Mouse (Mus musculus): ENCODE results near the gene Asic2. TPM values are rescaled to one million over a fixed set of nuclear protein-coding genes. Genes with fewer than 3 reads are reported as not detected.

The Asic2 gene
- polyA plus RNA-seq, 1 experiment from 2014 or later = 12.4 TPM

- DNase-seq (ENCODE audit: low spot score) (no peak), ATAC-seq (ENCODE audit: low FRiP score) (no peak)
These were observed 911.5 kb downstream of the Asic2 start for GRCm38 (mm10) chr11:81056776-81057175.

GRCm38 (mm10) chr11:81055446-81056145, 912.7 kb downstream of the Asic2 start:
- H3K36me3 ChIP-seq (replicated peaks; ENCODE audit: control insufficient read depth, insufficient read depth) = no peaks in the 10 kb centered on the region
- ATAC-seq (ENCODE audit: low FRiP score) = no peak
- H3K4me3 ChIP-seq (replicated peaks; ENCODE audit: low read length) = no peak overlapping the region
- no peak overlapping the region for H3K4me2 ChIP-seq (replicated peaks)
- 63% methylated on average over 12 of the region's 12 CpGs for WGBS
- H3K27me3 ChIP-seq (ENCODE audit: control insufficient read depth, insufficient read depth, low read length) = no peaks in the 10 kb centered on the region
- no peak overlapping the region for H3K27ac ChIP-seq
- 0 out of 2 replicates have a peak, but pooled peaks cover 4% of the 10 kb centered on the region for H3K4me1 ChIP-seq (replicated peaks; ENCODE audit: control insufficient read depth, insufficient read depth, low read length)
- no peaks in the 10 kb centered on the region for H3K9me3 ChIP-seq (ENCODE audit: control insufficient read depth, low read length)
- DNase-seq (ENCODE audit: low spot score) = no peak
- H3K9ac ChIP-seq = no peak overlapping the region

More at GRCm38 (mm10) chr11:81056776-81057175, 911.5 kb downstream of the Asic2 start:
- Histone ChIP-seq H3K27me3 (ENCODE audit: control insufficient read depth, insufficient read depth, low read length) (no peaks in the 10 kb centered on the region), H3K9me3 (ENCODE audit: control insufficient read depth, low read length) (no peaks in the 10 kb centered on the region), H3K4me2 (replicated peaks) (no peak overlapping the region), H3K4me1 (replicated peaks; ENCODE audit: control insufficient read depth, insufficient read depth, low read length) (0 out of 2 replicates have a peak, but pooled peaks cover 4% of the 10 kb centered on the region), H3K4me3 (replicated peaks; ENCODE audit: low read length) (no peak overlapping the region), H3K36me3 (replicated peaks; ENCODE audit: control insufficient read depth, insufficient read depth) (no peaks in the 10 kb centered on the region), H3K27ac (no peak overlapping the region), H3K9ac (no peak overlapping the region)
- 92% methylated on average over 9 of the region's 9 CpGs for WGBS

GRCm38 (mm10) chr11:81053826-81054225, 914.4 kb downstream of the Asic2 start:
- ATAC-seq (ENCODE audit: low FRiP score) = no peak
- Histone ChIP-seq H3K36me3 (replicated peaks; ENCODE audit: control insufficient read depth, insufficient read depth) (no peaks in the 10 kb centered on the region), H3K4me2 (replicated peaks) (no peak overlapping the region), H3K4me1 (replicated peaks; ENCODE audit: control insufficient read depth, insufficient read depth, low read length) (0 out of 2 replicates have a peak, but pooled peaks cover 4% of the 10 kb centered on the region), H3K9ac (no peak overlapping the region), H3K27me3 (ENCODE audit: control insufficient read depth, insufficient read depth, low read length) (no peaks in the 10 kb centered on the region), H3K9me3 (ENCODE audit: control insufficient read depth, low read length) (no peaks in the 10 kb centered on the region), H3K4me3 (replicated peaks; ENCODE audit: low read length) (no peak overlapping the region), H3K27ac (no peak overlapping the region)
- DNase-seq (ENCODE audit: low spot score) = no peak
- 92% methylated on average over 8 of the region's 8 CpGs for WGBS

GRCm38 (mm10) chr11:81041671-81042070, 926.6 kb downstream of the Asic2 start:
- WGBS = 30% methylated on average over 3 of the region's 3 CpGs
- no peak overlapping the region for H3K27ac ChIP-seq
- no peaks in the 10 kb centered on the region for H3K4me1 ChIP-seq (replicated peaks; ENCODE audit: control insufficient read depth, insufficient read depth, low read length)
- H3K9ac ChIP-seq = no peak overlapping the region
- no peak for DNase-seq (ENCODE audit: low spot score)
- H3K9me3 ChIP-seq (ENCODE audit: control insufficient read depth, low read length) = no peaks in the 10 kb centered on the region
- no peaks in the 10 kb centered on the region for H3K27me3 ChIP-seq (ENCODE audit: control insufficient read depth, insufficient read depth, low read length)
- ATAC-seq (ENCODE audit: low FRiP score) = no peak
- H3K4me3 ChIP-seq (replicated peaks; ENCODE audit: low read length) = no peak overlapping the region
- no peak overlapping the region for H3K4me2 ChIP-seq (replicated peaks)
- H3K36me3 ChIP-seq (replicated peaks; ENCODE audit: control insufficient read depth, insufficient read depth) = no peaks in the 10 kb centered on the region

- Histone ChIP-seq H3K9ac (no peak overlapping the region), H3K27ac (no peak overlapping the region), H3K9me3 (ENCODE audit: control insufficient read depth, low read length) (no peaks in the 10 kb centered on the region), H3K4me3 (replicated peaks; ENCODE audit: low read length) (no peak overlapping the region), H3K36me3 (replicated peaks; ENCODE audit: control insufficient read depth, insufficient read depth) (no peaks in the 10 kb centered on the region), H3K4me1 (replicated peaks; ENCODE audit: control insufficient read depth, insufficient read depth, low read length) (no peaks in the 10 kb centered on the region), H3K4me2 (replicated peaks) (no peak overlapping the region), H3K27me3 (ENCODE audit: control insufficient read depth, insufficient read depth, low read length) (no peaks in the 10 kb centered on the region)
- DNase-seq (ENCODE audit: low spot score) (no peak), ATAC-seq (ENCODE audit: low FRiP score) (no peak)
- WGBS = 49% methylated on average over 5 of the region's 5 CpGs
These were observed 928.3 kb downstream of the Asic2 start for GRCm38 (mm10) chr11:81039976-81040375.

GRCm38 (mm10) chr11:81032151-81032550, 936.1 kb downstream of the Asic2 start:
- Histone ChIP-seq H3K4me1 (replicated peaks; ENCODE audit: control insufficient read depth, insufficient read depth, low read length) (no peaks in the 10 kb centered on the region), H3K27ac (no peak overlapping the region), H3K27me3 (ENCODE audit: control insufficient read depth, insufficient read depth, low read length) (no peaks in the 10 kb centered on the region), H3K36me3 (replicated peaks; ENCODE audit: control insufficient read depth, insufficient read depth) (no peaks in the 10 kb centered on the region), H3K9ac (no peak overlapping the region), H3K9me3 (ENCODE audit: control insufficient read depth, low read length) (no peaks in the 10 kb centered on the region; the same call in 1 of the 2 replicates), H3K4me3 (replicated peaks; ENCODE audit: low read length) (no peak overlapping the region), H3K4me2 (replicated peaks) (no peak overlapping the region)
- ATAC-seq (ENCODE audit: low FRiP score) (no peak), DNase-seq (ENCODE audit: low spot score) (no peak)
- WGBS = 93% methylated on average over 3 of the region's 3 CpGs

- no peaks in the 10 kb centered on the region for H3K36me3 ChIP-seq (replicated peaks; ENCODE audit: control insufficient read depth, insufficient read depth)
- H3K9me3 ChIP-seq (ENCODE audit: control insufficient read depth, low read length) = no peaks in the 10 kb centered on the region
- no peak overlapping the region for H3K9ac ChIP-seq
- no peak for ATAC-seq (ENCODE audit: low FRiP score)
- no peak overlapping the region for H3K4me2 ChIP-seq (replicated peaks)
- 91% methylated on average over 8 of the region's 8 CpGs for WGBS
- H3K27me3 ChIP-seq (ENCODE audit: control insufficient read depth, insufficient read depth, low read length) = no peaks in the 10 kb centered on the region
- no peak overlapping the region for H3K27ac ChIP-seq
- no peak for DNase-seq (ENCODE audit: low spot score)
- H3K4me3 ChIP-seq (replicated peaks; ENCODE audit: low read length) = no peak overlapping the region
- 0 out of 2 replicates have a peak, but pooled peaks cover 8% of the 10 kb centered on the region for H3K4me1 ChIP-seq (replicated peaks; ENCODE audit: control insufficient read depth, insufficient read depth, low read length)
These were observed 953.5 kb downstream of the Asic2 start for GRCm38 (mm10) chr11:81014776-81015175.

- WGBS = 88% methylated on average over 6 of the region's 6 CpGs
- no peaks in the 10 kb centered on the region for H3K9me3 ChIP-seq (ENCODE audit: control insufficient read depth, low read length)
- no peak for ATAC-seq (ENCODE audit: low FRiP score)
These were observed 954.8 kb downstream of the Asic2 start for GRCm38 (mm10) chr11:81013501-81013900.

GRCm38 (mm10) chr11:81010766-81011165, 957.5 kb downstream of the Asic2 start:
- no peaks in the 10 kb centered on the region for H3K9me3 ChIP-seq (ENCODE audit: control insufficient read depth, low read length)
- no peak overlapping the region for H3K27ac ChIP-seq
- H3K27me3 ChIP-seq (ENCODE audit: control insufficient read depth, insufficient read depth, low read length) = no peaks in the 10 kb centered on the region
- H3K4me2 ChIP-seq (replicated peaks) = no peak overlapping the region
- ATAC-seq (ENCODE audit: low FRiP score) (no peak), DNase-seq (ENCODE audit: low spot score) (peak; percentile 48)
- 65% methylated on average over 7 of the region's 7 CpGs for WGBS
- no peak overlapping the region for H3K4me3 ChIP-seq (replicated peaks; ENCODE audit: low read length)
- no peaks in the 10 kb centered on the region for H3K36me3 ChIP-seq (replicated peaks; ENCODE audit: control insufficient read depth, insufficient read depth)
- H3K9ac ChIP-seq = no peak overlapping the region
- H3K4me1 ChIP-seq (replicated peaks; ENCODE audit: control insufficient read depth, insufficient read depth, low read length) = 0 out of 2 replicates have a peak, but pooled peaks cover 8% of the 10 kb centered on the region

More at GRCm38 (mm10) chr11:81013501-81013900, 954.8 kb downstream of the Asic2 start:
- no peak overlapping the region for H3K4me3 ChIP-seq (replicated peaks; ENCODE audit: low read length)
- no peaks in the 10 kb centered on the region for H3K36me3 ChIP-seq (replicated peaks; ENCODE audit: control insufficient read depth, insufficient read depth)
- 0 out of 2 replicates have a peak, but pooled peaks cover 8% of the 10 kb centered on the region for H3K4me1 ChIP-seq (replicated peaks; ENCODE audit: control insufficient read depth, insufficient read depth, low read length)
- no peak overlapping the region for H3K4me2 ChIP-seq (replicated peaks)
- DNase-seq (ENCODE audit: low spot score) = no peak
- no peak overlapping the region for H3K9ac ChIP-seq
- H3K27ac ChIP-seq = no peak overlapping the region
- H3K27me3 ChIP-seq (ENCODE audit: control insufficient read depth, insufficient read depth, low read length) = no peaks in the 10 kb centered on the region
